Mouse (Mus musculus): ENCODE results near the gene Gm732.

The Gm732 gene

DNA sequence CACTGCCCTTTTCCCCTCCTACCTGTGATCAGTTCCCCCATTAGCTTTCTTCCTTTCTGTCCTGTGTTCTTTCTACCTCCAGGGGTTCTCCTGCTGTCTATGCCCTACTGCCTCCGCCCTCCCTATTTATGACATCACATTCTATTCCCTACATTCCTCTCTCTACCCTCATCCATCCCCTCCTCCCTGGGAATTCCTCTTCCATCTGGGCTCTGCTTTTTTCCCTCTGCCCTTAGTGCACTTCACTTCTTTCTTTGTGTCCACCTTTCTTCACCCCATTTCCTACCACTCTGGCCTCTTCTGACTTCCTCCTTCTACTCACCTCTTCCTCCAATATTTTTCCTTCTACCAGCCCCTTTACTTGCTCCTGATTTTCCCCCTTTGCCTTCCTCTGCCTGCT lies at the start of gene Gm732:
Gm732 (minus strand) TSS at position 101 of the 400 bp plus-strand sequence.
- in situ Hi-C loops (cut with MboI, MseI) = no loop called here
